Mouse (Mus musculus) thymus, adult 2 months (tissue): ENCODE results near the gene Kctd14.

Source experiments
- CTCF ChIP-seq: fragments of 200-500 bp; IDR thresholded peaks from 2 replicates; pipeline ENCODE4 v1.5.1; 2012; ENCODE audit warnings: mild to moderate bottlenecking, control low read depth, low read length, moderate library complexity, borderline replicate concordance; ENCODE audit not compliant: control insufficient read depth, poor library complexity, insufficient read depth; ENCODE audit errors: extremely low read depth
- POLR2A ChIP-seq: fragments of 200-500 bp; IDR thresholded peaks from 2 replicates; pipeline ENCODE4 v1.6.1; 2012; ENCODE audit warnings: mild to moderate bottlenecking, low read length, control low read depth, moderate library complexity; ENCODE audit not compliant: control insufficient read depth, poor library complexity, insufficient read depth; ENCODE audit errors: extremely low read depth

- no peak for TF ChIP-seq POLR2A
- no peak for TF ChIP-seq CTCF
Observed at GRCm38 (mm10) chr7:97419163-97419562, 32.0 kb upstream of the Kctd14 start.
